Mouse (Mus musculus) kidney, adult 18-20 months (tissue): Measurements from ENCODE around the gene Khdrbs1.
A peak's percentile ranks its signal among the peaks of the same experiment; 100 is the strongest.
"Not testable (repeated sequence)": the region's sequence is repeated elsewhere in the genome, so short reads cannot be mapped to it uniquely, and the experiment has no call there.

ENCODE experiments used
- DNase-seq: peaks from one replicate; pipeline ENCODE4 v3.0.0; 2021

Gene Khdrbs1

GRCm38 (mm10) chr4:129743010-129743390 lies 897 bp upstream of the Khdrbs1 start:
- DNase-seq, result no peak

- DNase-seq, result no peak
These were observed 200 bp downstream of the Khdrbs1 start for GRCm38 (mm10) chr4:129741974-129742231.

- peak; percentile 63 for DNase-seq
These were observed 691 bp downstream of the Khdrbs1 start for GRCm38 (mm10) chr4:129741251-129741973.

GRCm38 (mm10) chr4:129739111-129739645 lies 2.9 kb downstream of the Khdrbs1 start:
- no peak for DNase-seq

GRCm38 (mm10) chr4:129736173-129736572 lies 5.9 kb downstream of the Khdrbs1 start:
- DNase-seq, result no peak

- not testable (repeated sequence) for DNase-seq
These were observed 6.6 kb downstream of the Khdrbs1 start for GRCm38 (mm10) chr4:129735485-129735884.

GRCm38 (mm10) chr4:129731423-129731822 lies 10.7 kb downstream of the Khdrbs1 start:
- no peak for DNase-seq

- DNase-seq, result no peak
These were observed 25.8 kb downstream of the Khdrbs1 start for GRCm38 (mm10) chr4:129716310-129716709.

- no peak for DNase-seq
These were observed 32.5 kb downstream of the Khdrbs1 start for GRCm38 (mm10) chr4:129709486-129710129.

GRCm38 (mm10) chr4:129706750-129707149 lies 35.4 kb downstream of the Khdrbs1 start:
- DNase-seq, result no peak

- no peak for DNase-seq
These were observed 39.6 kb downstream of the Khdrbs1 start for GRCm38 (mm10) chr4:129702454-129702853.

- DNase-seq, result peak; percentile 87
These were observed 40.4 kb downstream of the Khdrbs1 start for GRCm38 (mm10) chr4:129701503-129702377.

GRCm38 (mm10) chr4:129700661-129701060 lies 41.4 kb downstream of the Khdrbs1 start:
- not testable (repeated sequence) for DNase-seq

GRCm38 (mm10) chr4:129700216-129700615 lies 41.9 kb downstream of the Khdrbs1 start:
- no peak for DNase-seq

GRCm38 (mm10) chr4:129697191-129697590 lies 44.9 kb downstream of the Khdrbs1 start:
- no peak for DNase-seq

GRCm38 (mm10) chr4:129696158-129696985 lies 45.7 kb downstream of the Khdrbs1 start, which contains the start of gene Tmem39b:
TSS of gene Tmem39b (minus strand) at chr4:129696838.
- peak; percentile 92 for DNase-seq

GRCm38 (mm10) chr4:129695815-129696157 lies 46.3 kb downstream of the Khdrbs1 start:
- DNase-seq, result no peak

- peak; percentile 45 for DNase-seq
These were observed 57.6 kb downstream of the Khdrbs1 start for GRCm38 (mm10) chr4:129684531-129684930.

GRCm38 (mm10) chr4:129683901-129684493 lies 58.1 kb downstream of the Khdrbs1 start:
- peak; percentile 75 for DNase-seq

- DNase-seq, result no peak
These were observed 60.3 kb downstream of the Khdrbs1 start for GRCm38 (mm10) chr4:129681837-129682236.

GRCm38 (mm10) chr4:129672878-129673449 lies 69.1 kb downstream of the Khdrbs1 start:
- DNase-seq, result no peak
